Mouse (Mus musculus): ENCODE results near the gene Ppp2r5e.

The Ppp2r5e gene

DNA sequence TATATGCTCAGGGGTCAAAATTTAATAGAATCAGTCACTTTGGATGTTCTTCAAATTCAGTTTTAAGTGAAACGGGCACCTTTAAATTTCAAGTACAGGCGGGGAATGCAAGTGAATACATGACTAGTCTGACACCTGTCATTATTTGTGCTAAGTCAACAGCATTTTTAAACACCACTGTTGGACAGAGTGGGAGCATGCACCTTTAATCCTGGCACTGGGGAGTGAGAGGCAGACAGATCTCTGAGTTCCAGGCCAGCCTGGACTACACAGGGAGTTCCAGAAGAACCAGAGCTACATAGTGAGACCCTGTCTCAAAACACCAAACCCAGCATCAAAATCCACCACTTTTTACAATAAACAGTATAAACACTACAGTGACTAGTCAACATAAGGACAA is 108.5 kb downstream of the Ppp2r5e start:
- no peaks in the 10 kb centered on the region for H3K36me3 ChIP-seq (ENCODE audit: insufficient read depth, low read length)
- no peak for TF ChIP-seq POU5F1 (IDR thresholded peaks at IDR 0.05; ENCODE audit: borderline replicate concordance, low read length)
- TF ChIP-seq NANOG (IDR thresholded peaks at IDR 0.05; ENCODE audit: borderline replicate concordance, low read length): no peak
- TF ChIP-seq CTCF (conservative IDR thresholded peaks at IDR 0.05; ENCODE audit: low read length): no peak
- no peaks in the 10 kb centered on the region for H3K9me3 ChIP-seq (ENCODE audit: low read length)
- no peaks in the 10 kb centered on the region for H3K27me3 ChIP-seq (ENCODE audit: insufficient read depth, low read length)
- no peak overlapping the region for H3K4me3 ChIP-seq (replicated peaks; ENCODE audit: low read length)
- peaks cover 28% of the 10 kb centered on the region for H3K4me1 ChIP-seq (replicated peaks; ENCODE audit: low read depth, low read length)

DNA sequence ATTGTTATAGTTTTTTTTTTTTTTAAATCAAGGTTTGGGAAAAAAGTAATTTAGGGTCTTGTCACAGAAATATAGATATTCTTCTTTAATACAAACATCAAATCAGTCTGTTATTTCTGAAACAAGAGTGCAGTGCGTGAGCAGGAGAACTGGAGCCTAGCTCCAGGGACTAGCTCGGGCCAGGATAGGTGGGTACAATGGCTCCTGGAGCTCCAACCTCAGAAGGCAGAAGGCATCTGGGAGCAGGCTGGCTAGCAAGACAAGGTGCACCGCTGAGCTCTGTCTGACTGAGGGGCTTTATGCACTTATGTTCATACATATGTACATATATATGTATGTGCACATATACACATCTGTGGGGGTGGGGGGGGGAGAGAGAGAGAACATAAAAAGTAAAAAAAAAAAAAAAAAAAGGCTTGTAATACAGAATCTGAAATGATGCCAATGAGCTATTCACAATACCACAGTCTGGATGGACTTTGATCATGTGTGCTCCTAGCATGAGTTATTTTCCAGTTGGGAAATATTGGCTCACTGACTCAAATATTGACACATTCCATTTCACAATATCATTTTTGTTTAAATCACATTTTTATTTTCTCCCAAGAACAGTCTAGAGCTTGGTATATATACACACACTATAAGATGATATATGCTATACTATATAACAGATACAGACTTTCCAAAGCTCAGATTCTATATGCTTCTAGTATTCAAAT is 109.3 kb downstream of the Ppp2r5e start:
- no peaks in the 10 kb centered on the region for H3K9me3 ChIP-seq (ENCODE audit: low read length)
- TF ChIP-seq NANOG (IDR thresholded peaks at IDR 0.05; ENCODE audit: borderline replicate concordance, low read length): no peak
- no peak for TF ChIP-seq POU5F1 (IDR thresholded peaks at IDR 0.05; ENCODE audit: borderline replicate concordance, low read length)
- H3K36me3 ChIP-seq (ENCODE audit: insufficient read depth, low read length): no peaks in the 10 kb centered on the region
- no peak overlapping the region for H3K4me3 ChIP-seq (replicated peaks; ENCODE audit: low read length)
- H3K4me1 ChIP-seq (replicated peaks; ENCODE audit: low read depth, low read length): peaks cover 34% of the 10 kb centered on the region
- no peaks in the 10 kb centered on the region for H3K27me3 ChIP-seq (ENCODE audit: insufficient read depth, low read length)

- Histone ChIP-seq H3K4me1 (replicated peaks; ENCODE audit: low read depth, low read length) (peaks cover 26% of the 10 kb centered on the region), H3K4me3 (replicated peaks; ENCODE audit: low read length) (no peak overlapping the region)
- no peak for TF ChIP-seq CTCF (conservative IDR thresholded peaks at IDR 0.05; ENCODE audit: low read length)
- TF ChIP-seq NANOG (IDR thresholded peaks at IDR 0.05; ENCODE audit: borderline replicate concordance, low read length): no peak
Observed at GRCm38 (mm10) chr12:75482781-75483180, 113.3 kb downstream of the Ppp2r5e start.

DNA sequence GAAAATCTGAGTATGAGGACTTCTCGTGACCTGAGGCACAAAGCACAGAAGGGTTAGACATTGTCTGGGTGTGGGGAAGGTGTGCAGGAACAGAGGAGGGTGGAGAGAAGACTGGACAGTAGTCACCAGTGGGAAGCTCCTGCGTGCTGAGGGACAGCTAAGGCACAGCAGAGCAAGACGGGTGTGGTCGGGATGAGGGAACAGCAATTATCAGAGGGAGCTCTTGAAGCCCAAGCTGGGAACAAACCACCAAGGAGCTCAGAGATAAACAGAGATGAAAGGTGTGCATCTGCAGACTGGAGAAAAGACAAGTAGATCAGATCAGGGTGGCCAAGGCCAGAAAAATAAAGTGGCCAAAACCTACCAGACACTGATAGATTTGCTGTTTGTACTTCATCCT is 114.0 kb downstream of the Ppp2r5e start:
- no peak for TF ChIP-seq NANOG (IDR thresholded peaks at IDR 0.05; ENCODE audit: borderline replicate concordance, low read length)
- no peak for TF ChIP-seq CTCF (conservative IDR thresholded peaks at IDR 0.05; ENCODE audit: low read length)
- TF ChIP-seq POU5F1 (IDR thresholded peaks at IDR 0.05; ENCODE audit: borderline replicate concordance, low read length): no peak

More at GRCm38 (mm10) chr12:75482781-75483180, 113.3 kb downstream of the Ppp2r5e start:
- no peaks in the 10 kb centered on the region for H3K36me3 ChIP-seq (ENCODE audit: insufficient read depth, low read length)
- no peaks in the 10 kb centered on the region for H3K27me3 ChIP-seq (ENCODE audit: insufficient read depth, low read length)
- no peaks in the 10 kb centered on the region for H3K9me3 ChIP-seq (ENCODE audit: low read length)

GRCm38 (mm10) chr12:75480031-75480430 is 116.0 kb downstream of the Ppp2r5e start:
- H3K4me1 ChIP-seq (replicated peaks; ENCODE audit: low read depth, low read length): peaks cover 29% of the 10 kb centered on the region

More for the DNA sequence above, 114.0 kb downstream of the Ppp2r5e start:
- no peaks in the 10 kb centered on the region for H3K9me3 ChIP-seq (ENCODE audit: low read length)
- H3K36me3 ChIP-seq (ENCODE audit: insufficient read depth, low read length): no peaks in the 10 kb centered on the region
- H3K4me3 ChIP-seq (replicated peaks; ENCODE audit: low read length): no peak overlapping the region
- H3K4me1 ChIP-seq (replicated peaks; ENCODE audit: low read depth, low read length): peaks cover 26% of the 10 kb centered on the region
- no peaks in the 10 kb centered on the region for H3K27me3 ChIP-seq (ENCODE audit: insufficient read depth, low read length)

GRCm38 (mm10) chr12:75479375-75479898 is 116.6 kb downstream of the Ppp2r5e start:
- Histone ChIP-seq H3K4me3 (replicated peaks; ENCODE audit: low read length) (no peak overlapping the region), H3K27me3 (ENCODE audit: insufficient read depth, low read length) (no peaks in the 10 kb centered on the region), H3K9me3 (ENCODE audit: low read length) (no peaks in the 10 kb centered on the region), H3K36me3 (ENCODE audit: insufficient read depth, low read length) (no peaks in the 10 kb centered on the region), H3K4me1 (replicated peaks; ENCODE audit: low read depth, low read length) (peaks cover 29% of the 10 kb centered on the region)
- no peak for TF ChIP-seq NANOG (IDR thresholded peaks at IDR 0.05; ENCODE audit: borderline replicate concordance, low read length)

More at GRCm38 (mm10) chr12:75480031-75480430, 116.0 kb downstream of the Ppp2r5e start:
- Histone ChIP-seq H3K4me3 (replicated peaks; ENCODE audit: low read length) (no peak overlapping the region), H3K9me3 (ENCODE audit: low read length) (no peaks in the 10 kb centered on the region), H3K36me3 (ENCODE audit: insufficient read depth, low read length) (no peaks in the 10 kb centered on the region), H3K27me3 (ENCODE audit: insufficient read depth, low read length) (no peaks in the 10 kb centered on the region)
- TF ChIP-seq CTCF (conservative IDR thresholded peaks at IDR 0.05; ENCODE audit: low read length): no peak
- TF ChIP-seq POU5F1 (IDR thresholded peaks at IDR 0.05; ENCODE audit: borderline replicate concordance, low read length): no peak
- no peak for TF ChIP-seq NANOG (IDR thresholded peaks at IDR 0.05; ENCODE audit: borderline replicate concordance, low read length)

- no peaks in the 10 kb centered on the region for H3K27me3 ChIP-seq (ENCODE audit: insufficient read depth, low read length)
- no peaks in the 10 kb centered on the region for H3K9me3 ChIP-seq (ENCODE audit: low read length)
- peaks cover 24% of the 10 kb centered on the region for H3K4me1 ChIP-seq (replicated peaks; ENCODE audit: low read depth, low read length)
- no peak overlapping the region for H3K4me3 ChIP-seq (replicated peaks; ENCODE audit: low read length)
- no peaks in the 10 kb centered on the region for H3K36me3 ChIP-seq (ENCODE audit: insufficient read depth, low read length)
- no peak for TF ChIP-seq POU5F1 (IDR thresholded peaks at IDR 0.05; ENCODE audit: borderline replicate concordance, low read length)
- TF ChIP-seq CTCF (conservative IDR thresholded peaks at IDR 0.05; ENCODE audit: low read length): no peak
- TF ChIP-seq NANOG (IDR thresholded peaks at IDR 0.05; ENCODE audit: borderline replicate concordance, low read length): no peak
Observed at GRCm38 (mm10) chr12:75478596-75478995, 117.4 kb downstream of the Ppp2r5e start.

- H3K4me3 ChIP-seq (replicated peaks; ENCODE audit: low read length): no peak overlapping the region
- peaks cover 19% of the 10 kb centered on the region for H3K4me1 ChIP-seq (replicated peaks; ENCODE audit: low read depth, low read length)
- H3K9me3 ChIP-seq (ENCODE audit: low read length): no peaks in the 10 kb centered on the region
- H3K36me3 ChIP-seq (ENCODE audit: insufficient read depth, low read length): no peaks in the 10 kb centered on the region
- H3K27me3 ChIP-seq (ENCODE audit: insufficient read depth, low read length): no peaks in the 10 kb centered on the region
- TF ChIP-seq NANOG (IDR thresholded peaks at IDR 0.05; ENCODE audit: borderline replicate concordance, low read length) (no peak), POU5F1 (IDR thresholded peaks at IDR 0.05; ENCODE audit: borderline replicate concordance, low read length) (no peak), CTCF (conservative IDR thresholded peaks at IDR 0.05; ENCODE audit: low read length) (no peak)
Observed at GRCm38 (mm10) chr12:75478117-75478516, 117.9 kb downstream of the Ppp2r5e start.

- Histone ChIP-seq H3K36me3 (ENCODE audit: insufficient read depth, low read length) (peaks cover 10% of the 10 kb centered on the region), H3K4me3 (replicated peaks; ENCODE audit: low read length) (no peak overlapping the region), H3K9me3 (ENCODE audit: low read length) (no peaks in the 10 kb centered on the region), H3K27me3 (ENCODE audit: insufficient read depth, low read length) (no peaks in the 10 kb centered on the region), H3K4me1 (replicated peaks; ENCODE audit: low read depth, low read length) (peaks cover 7% of the 10 kb centered on the region)
- TF ChIP-seq CTCF (conservative IDR thresholded peaks at IDR 0.05; ENCODE audit: low read length) (no peak), NANOG (IDR thresholded peaks at IDR 0.05; ENCODE audit: borderline replicate concordance, low read length) (no peak), POU5F1 (IDR thresholded peaks at IDR 0.05; ENCODE audit: borderline replicate concordance, low read length) (no peak)
Observed at GRCm38 (mm10) chr12:75473021-75473420, 123.0 kb downstream of the Ppp2r5e start.

Data from E14TG2a.4 (cell line).